Mouse (Mus musculus) thymus, adult 2 months (tissue): Measurements from ENCODE around the gene Rgl3. TPM values are rescaled to one million over a fixed set of nuclear protein-coding genes. Genes with fewer than 3 reads are reported as not detected.
A peak's percentile ranks its signal among the peaks of the same experiment; 100 is the strongest.

Experiments
- DNase-seq: peaks from one replicate; pipeline ENCODE4 v3.0.0; 2021
- H3K27ac ChIP-seq: fragments of 200-500 bp; 2 replicates; pipeline ENCODE4 v1.5.1; 2012; ENCODE audit warnings: low read length, control low read depth; ENCODE audit not compliant: control insufficient read depth, insufficient read depth
- H3K27me3 ChIP-seq: fragments of 200-500 bp; 2 replicates; pipeline ENCODE4 v1.6.1; 2012; ENCODE audit warnings: mild to moderate bottlenecking, low read length, moderate library complexity, mixed read lengths; ENCODE audit not compliant: control insufficient read depth, insufficient read depth
- H3K36me3 ChIP-seq: fragments of 200-500 bp; 2 replicates; pipeline ENCODE4 v1.6.1; 2012; ENCODE audit warnings: mild to moderate bottlenecking, low read length, moderate library complexity; ENCODE audit not compliant: control insufficient read depth, insufficient read depth
- H3K4me1 ChIP-seq: fragments of 200-500 bp; replicated peaks from 2 replicates; pipeline ENCODE4 v1.6.1; 2012; ENCODE audit warnings: low read length; ENCODE audit not compliant: control insufficient read depth, insufficient read depth
- H3K4me3 ChIP-seq: fragments of 200-500 bp; 2 replicates; pipeline ENCODE4 v1.5.1; 2012; ENCODE audit warnings: mild to moderate bottlenecking, low read length, control low read depth, moderate library complexity; ENCODE audit not compliant: control insufficient read depth, insufficient read depth
- CTCF ChIP-seq: fragments of 200-500 bp; IDR thresholded peaks from 2 replicates; pipeline ENCODE4 v1.5.1; 2012; ENCODE audit warnings: mild to moderate bottlenecking, control low read depth, low read length, moderate library complexity, borderline replicate concordance; ENCODE audit not compliant: control insufficient read depth, poor library complexity, insufficient read depth; ENCODE audit errors: extremely low read depth
- POLR2A ChIP-seq: fragments of 200-500 bp; IDR thresholded peaks from 2 replicates; pipeline ENCODE4 v1.6.1; 2012; ENCODE audit warnings: mild to moderate bottlenecking, low read length, control low read depth, moderate library complexity; ENCODE audit not compliant: control insufficient read depth, poor library complexity, insufficient read depth; ENCODE audit errors: extremely low read depth
- WGBS: fragments of 180-500 bp; shearing (Covaris S2); methylation state at CpG from one replicate; pipeline ENCODE4 v1.1.7; 2018; 5-methylcytosine and 5-hydroxymethylcytosine counted together
- polyA plus RNA-seq: library from polyadenylated mRNA; depleted of rRNA; stranded (reverse); fragments of >200 nt; gene quantifications from 2 replicates; pipeline ENCODE4 v1.2.3, GENCODE M21; 2012

The Rgl3 gene
- polyA plus RNA-seq, 1 experiment = 9.5 TPM

DNA sequence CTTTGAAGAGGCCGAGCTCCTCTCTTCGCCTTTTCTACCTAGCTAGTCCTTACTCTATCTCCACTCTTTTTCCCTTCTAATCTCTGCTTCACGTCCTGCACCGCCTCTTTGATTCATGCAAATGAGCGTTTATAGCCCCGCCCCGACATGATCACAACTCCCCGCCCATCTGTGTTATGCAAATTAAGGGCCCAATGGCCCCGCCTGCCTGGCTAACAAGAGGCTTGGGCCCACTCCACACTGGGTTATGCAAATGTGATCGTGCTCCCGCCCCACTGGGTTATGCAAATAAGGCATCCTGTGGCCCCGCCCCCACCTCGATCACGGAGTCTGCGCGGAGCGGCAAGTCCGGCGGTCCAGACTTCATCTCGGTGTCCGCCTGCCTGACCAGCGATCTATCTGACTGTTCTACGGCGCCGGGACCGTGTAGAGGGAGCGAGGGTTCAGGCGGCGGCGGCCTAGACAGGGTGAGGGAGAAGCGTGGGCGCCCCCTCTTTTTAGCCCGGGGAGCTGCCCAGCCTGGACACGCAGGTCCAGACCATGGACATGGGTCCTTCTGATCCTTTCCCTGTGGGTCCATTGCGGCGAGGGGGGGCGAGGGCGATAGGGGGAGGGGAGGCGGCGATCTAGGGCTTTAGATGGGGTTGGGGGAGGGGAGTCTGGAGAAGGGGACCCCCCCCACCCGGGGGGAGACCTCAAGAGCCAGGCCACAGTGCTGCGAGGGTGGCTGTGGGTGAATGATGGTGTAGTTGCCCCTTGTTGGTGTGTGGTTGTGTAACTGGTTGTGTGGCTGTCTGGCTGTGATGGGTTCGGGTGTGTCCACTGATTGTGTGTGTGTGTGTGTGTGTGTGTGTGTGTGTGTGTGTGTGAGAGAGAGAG, 52.3 kb downstream of the Rgl3 start, which contains the start of gene Plppr2:
Gene Plppr2 (plus strand): TSS at position 342 of the 879 bp plus-strand sequence.
- WGBS = 5% methylated on average over 42 of the region's 43 CpGs
- Histone ChIP-seq H3K27me3 (no peaks in the 10 kb centered on the region), H3K4me3 (peak within 1 kb of the TSS; percentile 35), H3K27ac (no peak within 1 kb of the TSS), H3K36me3 (no peaks in the 10 kb centered on the region), H3K4me1 (peaks cover 10% of the 10 kb centered on the region)
- DNase-seq = peak; percentile 74
- TF ChIP-seq CTCF (no peak), POLR2A (no peak)

DNA sequence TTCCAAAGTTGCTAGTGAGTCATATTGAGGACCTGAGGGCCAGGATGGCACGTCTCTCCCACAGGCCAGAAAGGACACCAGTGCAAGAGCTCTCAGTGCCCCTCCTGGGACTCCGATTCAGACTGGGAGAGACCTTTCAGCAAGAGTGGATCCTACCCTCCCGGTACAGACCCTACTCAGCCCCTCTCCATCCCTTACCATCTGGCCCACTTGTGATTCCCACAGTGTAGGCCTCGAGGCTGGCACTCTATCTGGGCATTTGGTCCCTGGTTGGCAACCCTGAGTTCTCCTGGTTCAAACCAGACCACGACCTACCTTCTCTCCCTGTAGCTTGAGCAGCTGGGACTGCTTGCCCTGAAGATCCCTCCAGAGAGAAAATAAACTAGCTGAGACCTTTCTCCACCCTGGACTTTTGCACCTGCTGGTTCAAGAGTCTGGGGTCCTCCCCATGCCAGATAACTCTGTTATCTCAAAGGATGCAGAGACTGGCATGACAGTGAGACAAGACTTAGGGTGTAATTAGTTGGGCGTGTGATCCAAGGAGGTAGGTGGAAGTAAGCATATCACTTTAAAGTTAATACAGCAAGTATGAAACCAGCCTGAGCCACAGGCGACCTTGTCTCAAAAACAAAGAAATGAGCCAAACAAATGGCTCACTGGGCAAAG, 53.6 kb downstream of the Rgl3 start:
- no peak overlapping the region for H3K4me3 ChIP-seq
- H3K27ac ChIP-seq = no peak overlapping the region
- WGBS = 89% methylated on average over 7 of the region's 7 CpGs
- no peaks in the 10 kb centered on the region for H3K27me3 ChIP-seq
- no peak for DNase-seq
- H3K4me1 ChIP-seq = peaks cover 10% of the 10 kb centered on the region
- no peak for TF ChIP-seq CTCF
- no peak for TF ChIP-seq POLR2A
- no peaks in the 10 kb centered on the region for H3K36me3 ChIP-seq

DNA sequence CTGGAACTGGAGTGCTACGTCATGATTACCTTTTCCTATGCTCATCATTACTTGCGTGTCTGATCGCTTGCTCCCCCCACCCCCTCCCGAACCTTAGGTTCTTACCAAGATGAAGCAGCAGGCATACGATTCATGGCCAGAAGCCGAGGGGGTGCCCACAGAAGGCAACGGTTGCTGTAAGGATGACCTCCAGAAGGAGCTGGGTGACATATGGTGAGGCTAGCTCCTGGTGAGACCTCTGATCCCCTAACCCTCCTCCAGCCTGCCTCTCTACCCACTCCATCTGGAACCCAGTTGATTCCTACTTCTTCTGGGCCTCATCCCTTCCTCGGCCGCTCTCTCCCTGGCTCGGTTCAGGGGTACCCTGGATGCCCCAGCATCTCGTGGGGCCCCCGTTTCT, 55.2 kb downstream of the Rgl3 start:
- no peak for DNase-seq
- H3K4me1 ChIP-seq = peaks cover 10% of the 10 kb centered on the region
- no peak overlapping the region for H3K27ac ChIP-seq
- H3K36me3 ChIP-seq = no peaks in the 10 kb centered on the region
- no peak for TF ChIP-seq CTCF
- no peak for TF ChIP-seq POLR2A
- no peaks in the 10 kb centered on the region for H3K27me3 ChIP-seq
- WGBS = 95% methylated on average over 12 of the region's 12 CpGs
- H3K4me3 ChIP-seq = no peak overlapping the region

DNA sequence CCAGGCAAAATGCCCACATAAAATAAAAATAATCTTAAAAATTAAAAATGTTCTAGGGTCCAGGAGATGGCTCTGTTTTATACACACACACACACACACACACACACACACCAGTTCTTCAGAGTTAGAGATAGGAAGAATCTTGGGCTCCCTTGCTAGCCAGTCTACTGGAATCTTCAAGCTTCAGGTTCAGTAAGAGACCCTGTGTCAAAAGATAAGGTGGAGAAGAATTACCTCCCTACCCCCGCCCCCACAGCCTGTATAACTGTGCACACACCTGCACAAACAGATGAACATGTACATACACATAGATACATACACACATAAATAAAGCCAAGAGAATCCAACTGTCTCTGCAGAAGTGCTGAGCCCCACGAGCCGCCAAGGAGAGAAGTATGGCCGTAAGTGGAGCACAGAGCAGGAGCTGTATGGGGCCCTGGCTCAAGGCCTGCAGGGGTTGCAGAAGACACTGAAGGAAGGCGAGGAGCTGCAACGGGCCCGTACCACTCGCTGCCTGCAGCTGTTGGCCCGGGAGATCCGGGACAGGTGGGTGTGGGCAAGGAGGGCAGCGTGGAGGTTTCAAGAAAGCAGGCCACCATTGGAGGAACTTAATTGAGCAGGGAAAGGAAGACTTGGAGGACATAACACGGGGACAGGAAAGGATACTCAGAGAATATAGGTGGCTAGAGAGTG, 56.7 kb downstream of the Rgl3 start:
- Histone ChIP-seq H3K4me3 (no peak overlapping the region), H3K36me3 (no peaks in the 10 kb centered on the region), H3K27me3 (no peaks in the 10 kb centered on the region), H3K4me1 (peaks cover 10% of the 10 kb centered on the region), H3K27ac (no peak overlapping the region)
- TF ChIP-seq POLR2A (no peak), CTCF (no peak)
- no peak for DNase-seq
- 74% methylated on average over 12 of the region's 12 CpGs for WGBS

DNA sequence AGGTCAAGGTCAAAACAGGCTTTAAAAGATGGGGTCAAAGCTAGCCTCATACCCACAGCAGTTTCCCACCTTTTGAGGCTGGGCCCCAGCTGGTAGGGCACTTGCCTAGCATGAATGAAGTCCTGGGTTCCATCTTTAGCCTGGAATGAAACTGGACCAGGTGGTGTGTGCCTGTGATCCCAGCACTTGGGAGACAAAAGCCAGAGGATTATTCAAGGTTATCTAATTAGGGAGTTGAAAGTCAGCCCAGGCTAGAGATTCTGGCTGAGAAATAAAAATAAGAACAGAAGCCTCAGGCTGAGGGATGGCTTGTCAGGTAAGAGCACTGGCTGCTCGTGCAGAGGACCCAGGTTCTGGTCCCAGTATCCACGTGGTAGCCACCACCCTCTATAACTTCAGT, 57.2 kb downstream of the Rgl3 start:
- Histone ChIP-seq H3K36me3 (no peaks in the 10 kb centered on the region), H3K4me3 (no peak overlapping the region), H3K27ac (no peak overlapping the region), H3K27me3 (no peaks in the 10 kb centered on the region), H3K4me1 (peaks cover 15% of the 10 kb centered on the region)
- TF ChIP-seq POLR2A = no peak
- no peak for TF ChIP-seq CTCF
- WGBS = 81% methylated on average over 2 of the region's 2 CpGs
- DNase-seq = no peak

DNA sequence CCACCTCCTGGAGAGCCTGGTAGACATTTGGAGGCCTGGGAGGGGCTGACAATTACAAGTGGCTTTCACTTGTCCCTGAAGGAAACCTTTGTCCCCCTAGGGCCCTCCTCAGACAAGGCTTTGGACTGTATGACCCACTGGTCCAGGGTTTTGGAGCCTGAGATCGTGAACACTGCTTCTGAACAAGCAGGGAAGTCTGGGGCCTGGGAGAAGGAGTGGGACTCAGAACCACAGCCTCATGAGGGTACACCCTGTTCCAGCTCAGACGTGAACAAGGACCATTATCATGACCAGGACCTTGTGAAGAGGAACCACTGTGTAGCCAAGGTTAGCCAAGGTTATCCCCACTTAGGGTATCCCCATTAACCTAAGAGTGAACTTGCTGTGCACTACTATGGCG, 60.0 kb downstream of the Rgl3 start:
- TF ChIP-seq CTCF (no peak), POLR2A (no peak)
- H3K27ac ChIP-seq = no peak overlapping the region
- H3K4me1 ChIP-seq = peaks cover 8% of the 10 kb centered on the region; the same call in 1 of the 2 replicates
- no peak for DNase-seq
- no peaks in the 10 kb centered on the region for H3K36me3 ChIP-seq
- no peaks in the 10 kb centered on the region for H3K27me3 ChIP-seq
- no peak overlapping the region for H3K4me3 ChIP-seq
- 86% methylated on average over 3 of the region's 3 CpGs for WGBS
